Mouse (Mus musculus): ENCODE results near the gene Pacsin3. TPM values are rescaled to one million over a fixed set of nuclear protein-coding genes. Genes with fewer than 3 reads are reported as not detected.

Pacsin3 gene
- polyA plus RNA-seq, 2 experiments: 8.8 to 11.2 TPM

- H3K4me1 ChIP-seq (replicated peaks; ENCODE audit: control insufficient read depth in 2 of 2, insufficient read depth in 2 of 2, low read length in 1 of 2): 0 out of 4 replicates have a peak, but pooled peaks cover 0 to 2% of the 10 kb centered on the region in 2 experiments
- H3K36me3 ChIP-seq (replicated peaks; ENCODE audit: control insufficient read depth, insufficient read depth, low read depth): peaks cover 5% of the 10 kb centered on the region; the same call in 1 of the 2 replicates
- WGBS (ENCODE audit: insufficient replicate concordance): 64% methylated on average over 5 of the region's 5 CpGs
- H3K4me3 ChIP-seq (ENCODE audit: insufficient read depth in 1 of 2, low read depth in 2 of 2, low read length in 2 of 2): no peak overlapping the region
- no peak overlapping the region for H3K27ac ChIP-seq
- H3K9ac ChIP-seq (replicated peaks): no peak overlapping the region
- no peak for ATAC-seq (ENCODE audit: insufficient read depth)
- no peaks in the 10 kb centered on the region for H3K27me3 ChIP-seq (ENCODE audit: control insufficient read depth, insufficient read depth, low read length)
- H3K4me2 ChIP-seq (ENCODE audit: low read depth): no peak overlapping the region
- no peak for DNase-seq (ENCODE audit: low read depth in 3 of 3, low spot score in 3 of 3)
- H3K9me3 ChIP-seq (ENCODE audit: control insufficient read depth, low read length): no peaks in the 10 kb centered on the region
- no peak for TF ChIP-seq CTCF (IDR thresholded peaks at IDR 0.05; ENCODE audit: low read depth)
- no peak for TF ChIP-seq EP300 (IDR thresholded peaks at IDR 0.05; ENCODE audit: low read depth)
Observed at GRCm38 (mm10) chr2:91281366-91281765, 25.6 kb downstream of the Pacsin3 start.

GRCm38 (mm10) chr2:91283972-91284371, 28.2 kb downstream of the Pacsin3 start:
- Histone ChIP-seq H3K9ac (replicated peaks) (no peak overlapping the region), H3K4me3 (ENCODE audit: insufficient read depth in 1 of 2, low read depth in 2 of 2, low read length in 2 of 2) (no peak overlapping the region), H3K36me3 (replicated peaks; ENCODE audit: control insufficient read depth, insufficient read depth, low read depth) (no peaks in the 10 kb centered on the region), H3K4me2 (ENCODE audit: low read depth) (no peak overlapping the region), H3K27me3 (ENCODE audit: control insufficient read depth, insufficient read depth, low read length) (no peaks in the 10 kb centered on the region), H3K4me1 (replicated peaks; ENCODE audit: control insufficient read depth in 2 of 2, insufficient read depth in 2 of 2, low read length in 1 of 2) (peaks cover 0 to 7% of the 10 kb centered on the region in 2 experiments; a peak in 1 of 4 replicates), H3K27ac (no peak overlapping the region), H3K9me3 (ENCODE audit: control insufficient read depth, low read length) (no peaks in the 10 kb centered on the region)
- TF ChIP-seq EP300 (IDR thresholded peaks at IDR 0.05; ENCODE audit: low read depth): no peak
- TF ChIP-seq CTCF (IDR thresholded peaks at IDR 0.05; ENCODE audit: low read depth): no peak
- DNase-seq (ENCODE audit: low read depth in 3 of 3, low spot score in 3 of 3) (no peak), ATAC-seq (ENCODE audit: insufficient read depth) (no peak)
- 50% methylated on average over 3 of the region's 3 CpGs for WGBS (ENCODE audit: insufficient replicate concordance)

- DNase-seq (ENCODE audit: low read depth in 3 of 3, low spot score in 3 of 3) (no peak), ATAC-seq (ENCODE audit: insufficient read depth) (no peak)
- Histone ChIP-seq H3K9ac (replicated peaks) (no peak overlapping the region), H3K9me3 (ENCODE audit: control insufficient read depth, low read length) (no peaks in the 10 kb centered on the region), H3K27me3 (ENCODE audit: control insufficient read depth, insufficient read depth, low read length) (no peaks in the 10 kb centered on the region), H3K36me3 (replicated peaks; ENCODE audit: control insufficient read depth, insufficient read depth, low read depth) (no peaks in the 10 kb centered on the region), H3K4me1 (replicated peaks; ENCODE audit: control insufficient read depth in 2 of 2, insufficient read depth in 2 of 2, low read length in 1 of 2) (peaks cover 0 to 6% of the 10 kb centered on the region in 2 experiments; a peak in 1 of 4 replicates), H3K4me2 (ENCODE audit: low read depth) (no peak overlapping the region), H3K27ac (no peak overlapping the region), H3K4me3 (ENCODE audit: insufficient read depth in 1 of 2, low read depth in 2 of 2, low read length in 2 of 2) (no peak overlapping the region)
- 61% methylated on average over 13 of the region's 13 CpGs for WGBS (ENCODE audit: insufficient replicate concordance)
- TF ChIP-seq CTCF (IDR thresholded peaks at IDR 0.05; ENCODE audit: low read depth): no peak
Observed at GRCm38 (mm10) chr2:91284375-91285199, 28.8 kb downstream of the Pacsin3 start.

GRCm38 (mm10) chr2:91285885-91286505, 30.2 kb downstream of the Pacsin3 start:
- Histone ChIP-seq H3K9me3 (ENCODE audit: control insufficient read depth, low read length) (no peaks in the 10 kb centered on the region), H3K36me3 (replicated peaks; ENCODE audit: control insufficient read depth, insufficient read depth, low read depth) (no peaks in the 10 kb centered on the region), H3K27ac (no peak overlapping the region), H3K4me2 (ENCODE audit: low read depth) (no peak overlapping the region), H3K4me3 (ENCODE audit: insufficient read depth in 1 of 2, low read depth in 2 of 2, low read length in 2 of 2) (no peak overlapping the region), H3K9ac (replicated peaks) (no peak overlapping the region), H3K4me1 (replicated peaks; ENCODE audit: control insufficient read depth in 2 of 2, insufficient read depth in 2 of 2, low read length in 1 of 2) (peaks cover 0 to 6% of the 10 kb centered on the region in 2 experiments; a peak in 1 of 4 replicates), H3K27me3 (ENCODE audit: control insufficient read depth, insufficient read depth, low read length) (no peaks in the 10 kb centered on the region)
- TF ChIP-seq EP300 (IDR thresholded peaks at IDR 0.05; ENCODE audit: low read depth): no peak
- peak; percentile 90 for TF ChIP-seq CTCF (IDR thresholded peaks at IDR 0.05; ENCODE audit: low read depth)
- 16% methylated on average over 7 of the region's 7 CpGs for WGBS (ENCODE audit: insufficient replicate concordance)
- ATAC-seq (ENCODE audit: insufficient read depth): no peak
- DNase-seq (ENCODE audit: low read depth in 3 of 3, low spot score in 3 of 3): peak; percentile 28 to 44 (median 41)

GRCm38 (mm10) chr2:91287563-91287962, 31.8 kb downstream of the Pacsin3 start:
- Histone ChIP-seq H3K9ac (replicated peaks) (no peak overlapping the region), H3K36me3 (replicated peaks; ENCODE audit: control insufficient read depth, insufficient read depth, low read depth) (no peaks in the 10 kb centered on the region), H3K4me3 (ENCODE audit: insufficient read depth in 1 of 2, low read depth in 2 of 2, low read length in 2 of 2) (no peak overlapping the region), H3K27me3 (ENCODE audit: control insufficient read depth, insufficient read depth, low read length) (no peaks in the 10 kb centered on the region), H3K4me2 (ENCODE audit: low read depth) (no peak overlapping the region), H3K4me1 (replicated peaks; ENCODE audit: control insufficient read depth in 2 of 2, insufficient read depth in 2 of 2, low read length in 1 of 2) (peaks cover 0 to 6% of the 10 kb centered on the region in 2 experiments; a peak in 1 of 4 replicates), H3K27ac (no peak overlapping the region), H3K9me3 (ENCODE audit: control insufficient read depth, low read length) (no peaks in the 10 kb centered on the region)
- WGBS (ENCODE audit: insufficient replicate concordance): 23% methylated on average over 6 of the region's 6 CpGs
- DNase-seq (ENCODE audit: low read depth in 3 of 3, low spot score in 3 of 3) (peak in 1 of 3 experiments; percentile 11), ATAC-seq (ENCODE audit: insufficient read depth) (no peak)
- TF ChIP-seq CTCF (IDR thresholded peaks at IDR 0.05; ENCODE audit: low read depth) (no peak), EP300 (IDR thresholded peaks at IDR 0.05; ENCODE audit: low read depth) (no peak)
